Mouse (Mus musculus) C2C12 (cell line): ENCODE results near the gene Fam19a4.
A peak's percentile ranks its signal among the peaks of the same experiment; 100 is the strongest.

ENCODE experiments used
- CEBPB ChIP-seq: IDR thresholded peaks from one replicate; pipeline ENCODE4 v1.6.1; 2011; ENCODE audit warnings: low read depth, mild to moderate bottlenecking, control low read depth, moderate library complexity
- CTCF ChIP-seq: IDR thresholded peaks from one replicate; pipeline ENCODE4 v1.5.1; 2011; ENCODE audit not compliant: control insufficient read depth, insufficient read depth, insufficient read length
- FOSL1 ChIP-seq: IDR thresholded peaks from one replicate; pipeline ENCODE4 v1.8.0; 2011; ENCODE audit warnings: mild to moderate bottlenecking, low read length; ENCODE audit not compliant: poor library complexity, insufficient read depth, severe bottlenecking
- MAX ChIP-seq: IDR thresholded peaks from one replicate; pipeline ENCODE4 v1.6.1; 2011; ENCODE audit warnings: mild to moderate bottlenecking, control low read depth
- MYOD1 ChIP-seq: IDR thresholded peaks from one replicate; pipeline ENCODE4 v1.6.1; 2011; ENCODE audit warnings: low read depth; ENCODE audit not compliant: control insufficient read depth, insufficient read length
- USF1 ChIP-seq: IDR thresholded peaks from one replicate; pipeline ENCODE4 v1.6.1; 2011; ENCODE audit warnings: low read depth, mild to moderate bottlenecking, control low read depth, moderate library complexity

GRCm38 (mm10) chr6:97006513-97007094 is 53.6 kb downstream of the Fam19a4 start:
- TF ChIP-seq FOSL1 = no peak
- no peak for TF ChIP-seq CEBPB
- peak; percentile 36 for TF ChIP-seq CTCF
- no peak for TF ChIP-seq MAX
- no peak for TF ChIP-seq USF1
- no peak for TF ChIP-seq MYOD1
